Mouse (Mus musculus): ENCODE data around the gene Lpo. TPM values are rescaled to one million over a fixed set of nuclear protein-coding genes. Genes with fewer than 3 reads are reported as not detected.

Lpo gene
- polyA plus RNA-seq, 1 experiment from 2014 or later: 0.04 TPM

DNA sequence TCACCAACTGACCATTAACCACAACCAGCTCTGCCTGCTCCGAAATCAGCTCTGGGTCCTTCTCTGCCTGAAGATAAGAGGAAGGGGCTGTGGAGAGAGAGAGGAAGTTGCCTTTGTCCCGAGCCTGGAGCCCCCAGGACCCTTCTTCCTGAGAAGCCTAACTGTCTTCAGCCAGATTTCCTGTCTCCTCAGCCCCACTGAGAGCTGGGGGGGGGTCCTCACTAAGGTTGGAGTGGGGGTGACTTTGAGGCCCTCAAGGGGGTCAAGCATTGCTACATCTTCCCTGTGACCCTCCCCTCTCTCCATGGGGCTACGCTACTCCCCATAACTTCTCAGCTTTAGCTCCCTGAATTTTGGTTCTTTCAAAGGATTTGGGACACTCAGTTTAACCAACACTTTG, 34.6 kb downstream of the Lpo start, which contains the start of gene Mpo:
Gene Mpo, plus strand, starts transcription at position 122 of the 400 bp plus-strand sequence.
- peaks cover 11% of the 10 kb centered on the region; the same call in 1 of the 2 replicates for H3K27me3 ChIP-seq (ENCODE audit: insufficient read depth, poor library complexity, severe bottlenecking)
- no peak for DNase-seq (ENCODE audit: low spot score)

DNA sequence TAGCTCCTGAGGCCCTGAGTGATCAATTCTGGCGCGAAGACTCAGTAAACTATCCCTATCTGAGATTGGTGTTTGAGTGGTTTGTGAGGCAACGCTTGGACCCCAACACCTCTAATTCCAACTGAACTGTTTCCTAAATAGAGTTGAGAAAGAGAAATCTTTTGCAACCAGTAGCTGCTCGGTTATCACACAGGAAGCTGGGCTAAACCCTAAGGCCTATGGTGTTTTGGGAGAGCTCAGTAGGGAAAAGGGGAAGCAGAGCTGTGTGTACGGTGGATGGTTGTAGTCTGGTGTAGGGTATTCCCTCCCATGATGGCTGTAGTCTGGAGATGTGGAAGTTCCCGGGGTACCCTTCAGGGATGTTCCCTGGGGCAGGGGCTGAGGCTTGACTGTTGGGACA, 38.0 kb downstream of the Lpo start:
- no peak overlapping the region for H3K27ac ChIP-seq
- WGBS: 82% methylated on average over 6 of the region's 6 CpGs

More for the DNA sequence above, 34.6 kb downstream of the Lpo start, which contains the start of gene Mpo:
- no peaks in the 10 kb centered on the region for H3K9me3 ChIP-seq
- 33% methylated on average over 3 of the region's 3 CpGs for WGBS
- H3K36me3 ChIP-seq: no peaks in the 10 kb centered on the region
- H3K4me1 ChIP-seq: peaks cover 17% of the 10 kb centered on the region
- no peak within 1 kb of the TSS for H3K27ac ChIP-seq
- no peak within 1 kb of the TSS for H3K4me3 ChIP-seq

DNA sequence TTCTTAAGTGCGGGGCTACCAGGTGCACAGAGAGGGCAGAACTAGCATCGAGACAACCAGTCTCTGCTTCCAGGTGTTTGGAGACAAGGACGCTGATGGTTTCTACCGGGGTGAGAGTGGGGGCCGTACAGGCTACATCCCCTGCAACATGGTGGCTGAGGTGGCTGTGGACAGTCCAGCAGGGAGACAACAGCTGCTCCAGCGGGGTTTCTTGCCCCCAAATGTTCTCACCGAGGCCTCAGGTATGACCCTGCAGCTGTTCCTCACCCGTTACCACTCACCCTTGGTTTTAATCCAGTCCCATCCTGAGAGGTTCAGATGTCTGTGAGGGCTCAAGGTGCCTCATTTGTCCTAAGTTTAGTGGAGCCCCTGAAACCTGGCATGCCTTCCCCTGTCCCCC, 48.0 kb downstream of the Lpo start:
- Histone ChIP-seq H3K27ac (no peak overlapping the region), H3K4me3 (no peak overlapping the region), H3K9me3 (no peaks in the 10 kb centered on the region), H3K36me3 (no peaks in the 10 kb centered on the region), H3K27me3 (ENCODE audit: insufficient read depth, poor library complexity, severe bottlenecking) (peaks cover 88% of the 10 kb centered on the region), H3K4me1 (peaks cover 22% of the 10 kb centered on the region)
- no peak for DNase-seq (ENCODE audit: low spot score)
- WGBS: 81% methylated on average over 8 of the region's 8 CpGs

More for the DNA sequence above, 38.0 kb downstream of the Lpo start:
- Histone ChIP-seq H3K9me3 (no peaks in the 10 kb centered on the region), H3K36me3 (no peaks in the 10 kb centered on the region), H3K4me3 (no peak overlapping the region), H3K27me3 (ENCODE audit: insufficient read depth, poor library complexity, severe bottlenecking) (0 out of 2 replicates have a peak, but pooled peaks cover 7% of the 10 kb centered on the region), H3K4me1 (peaks cover 2% of the 10 kb centered on the region; the same call in 1 of the 2 replicates)
- DNase-seq (ENCODE audit: low spot score): no peak

DNA sequence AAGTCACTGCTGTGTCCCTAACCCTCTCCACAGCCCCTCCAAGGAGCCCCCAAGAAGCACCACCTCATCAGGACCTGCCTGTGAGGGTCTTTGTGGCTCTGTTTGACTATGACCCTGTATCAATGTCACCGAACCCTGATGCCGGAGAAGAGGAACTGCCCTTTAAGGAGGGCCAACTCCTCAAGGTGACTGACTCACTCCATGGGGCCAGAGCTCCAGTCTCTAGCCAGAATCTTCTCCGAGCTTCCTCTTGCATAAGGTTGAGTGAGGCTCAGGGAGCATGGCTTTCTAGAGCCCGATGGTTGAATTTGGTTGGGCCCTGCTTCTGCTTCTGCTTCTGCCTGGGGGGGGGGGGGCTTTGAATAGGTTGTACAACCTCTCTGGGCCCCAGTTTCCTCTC, 48.7 kb downstream of the Lpo start:
- Histone ChIP-seq H3K27ac (0 out of 2 replicates have a peak overlapping the region, but pooled peaks have one; percentile 1), H3K4me1 (peaks cover 22% of the 10 kb centered on the region), H3K36me3 (no peaks in the 10 kb centered on the region), H3K27me3 (ENCODE audit: insufficient read depth, poor library complexity, severe bottlenecking) (peaks cover 93% of the 10 kb centered on the region), H3K9me3 (no peaks in the 10 kb centered on the region), H3K4me3 (no peak overlapping the region)
- 78% methylated on average over 4 of the region's 4 CpGs for WGBS
- DNase-seq (ENCODE audit: low spot score): no peak

DNA sequence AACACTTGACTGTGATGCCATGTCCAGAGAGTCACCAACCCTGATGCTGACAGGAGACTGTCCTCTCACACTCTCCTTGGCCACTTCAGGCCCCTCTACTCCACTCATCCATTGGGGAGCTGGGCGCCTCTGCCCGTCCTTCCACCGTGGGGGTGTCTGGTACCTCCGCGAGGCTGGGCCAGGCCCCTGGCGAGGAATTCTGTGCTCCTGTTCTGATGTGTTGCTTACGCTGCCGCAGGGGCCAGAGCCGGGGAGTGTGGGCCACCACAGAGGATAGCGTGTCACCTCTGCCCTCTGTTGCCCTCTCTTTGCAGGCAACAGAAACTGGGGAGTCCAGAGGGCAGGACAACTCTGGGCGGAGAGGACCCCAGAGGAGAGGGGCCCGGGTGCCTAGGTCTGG, 49.2 kb downstream of the Lpo start:
- no peaks in the 10 kb centered on the region for H3K36me3 ChIP-seq
- H3K27ac ChIP-seq: peak overlapping the region; percentile 56; the same call in 1 of the 2 replicates
- no peaks in the 10 kb centered on the region for H3K9me3 ChIP-seq
- peaks cover 22% of the 10 kb centered on the region for H3K4me1 ChIP-seq
- peaks cover 93% of the 10 kb centered on the region for H3K27me3 ChIP-seq (ENCODE audit: insufficient read depth, poor library complexity, severe bottlenecking)
- 30% methylated on average over 12 of the region's 12 CpGs for WGBS
- H3K4me3 ChIP-seq: peak overlapping the region; percentile 56
- DNase-seq (ENCODE audit: low spot score): no peak

DNA sequence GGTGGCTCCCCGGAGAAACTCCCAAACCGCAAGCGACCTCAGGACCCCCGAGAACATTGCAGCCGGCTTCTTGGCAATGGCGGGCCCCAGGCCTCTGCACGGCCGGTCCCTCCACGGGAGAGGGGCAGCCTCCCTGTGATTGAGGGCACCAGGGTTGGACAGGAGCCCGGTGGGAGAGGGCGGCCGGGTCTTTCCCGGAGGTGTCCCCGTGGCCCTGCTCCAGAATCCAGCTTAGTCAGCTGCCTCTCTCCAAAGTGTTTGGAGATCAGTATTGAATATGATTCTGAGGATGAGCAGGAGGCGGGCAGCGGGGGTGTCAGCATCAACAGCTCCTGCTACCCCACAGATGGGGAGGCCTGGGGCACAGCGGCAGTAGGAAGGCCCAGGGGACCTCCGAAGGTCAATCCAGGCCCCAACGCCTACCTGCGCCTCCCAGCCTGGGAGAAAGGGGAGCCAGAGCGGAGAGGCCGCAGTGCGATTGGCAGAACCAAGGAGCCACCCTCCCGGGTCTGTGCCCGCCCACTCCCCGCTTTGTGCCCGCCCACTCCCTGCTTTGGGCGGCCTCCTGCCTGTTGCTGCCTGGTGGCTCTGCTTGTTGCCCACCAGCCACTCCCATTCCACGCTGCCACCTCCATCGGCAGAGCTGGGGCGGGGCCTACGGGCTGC, 49.9 kb downstream of the Lpo start:
- Histone ChIP-seq H3K27ac (peak overlapping the region; percentile 56), H3K4me1 (peaks cover 22% of the 10 kb centered on the region), H3K4me3 (peak overlapping the region; percentile 56), H3K36me3 (no peaks in the 10 kb centered on the region), H3K9me3 (no peaks in the 10 kb centered on the region), H3K27me3 (ENCODE audit: insufficient read depth, poor library complexity, severe bottlenecking) (peaks cover 88% of the 10 kb centered on the region)
- peak; percentile 90 for DNase-seq (ENCODE audit: low spot score)
- WGBS: 7% methylated on average over 31 of the region's 32 CpGs

DNA sequence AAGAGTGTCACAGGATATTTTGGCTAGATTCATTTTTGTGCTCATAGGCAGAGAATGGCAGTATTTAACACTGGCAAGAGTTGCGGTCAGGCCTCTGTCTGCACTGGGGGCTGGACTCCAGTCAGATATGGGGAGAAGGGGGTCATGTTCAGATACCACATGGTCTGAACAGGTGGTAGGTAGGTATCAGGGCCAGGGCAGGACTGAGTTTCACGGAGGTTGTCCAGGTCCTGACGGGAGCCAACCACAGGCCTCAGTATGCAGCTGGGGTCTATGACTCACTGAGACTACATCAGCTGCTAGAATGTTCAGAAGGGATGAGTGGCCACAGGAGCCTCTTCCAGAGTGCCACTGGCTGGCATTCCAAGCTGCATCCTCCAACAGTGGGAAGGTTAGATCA, 55.7 kb downstream of the Lpo start:
- WGBS: 82% methylated on average over 3 of the region's 3 CpGs
- H3K4me3 ChIP-seq: no peak overlapping the region
- DNase-seq (ENCODE audit: low spot score): no peak
- peaks cover 59% of the 10 kb centered on the region for H3K27me3 ChIP-seq (ENCODE audit: insufficient read depth, poor library complexity, severe bottlenecking)
- no peaks in the 10 kb centered on the region for H3K36me3 ChIP-seq
- H3K4me1 ChIP-seq: peaks cover 1% of the 10 kb centered on the region
- H3K9me3 ChIP-seq: no peaks in the 10 kb centered on the region
- H3K27ac ChIP-seq: no peak overlapping the region

DNA sequence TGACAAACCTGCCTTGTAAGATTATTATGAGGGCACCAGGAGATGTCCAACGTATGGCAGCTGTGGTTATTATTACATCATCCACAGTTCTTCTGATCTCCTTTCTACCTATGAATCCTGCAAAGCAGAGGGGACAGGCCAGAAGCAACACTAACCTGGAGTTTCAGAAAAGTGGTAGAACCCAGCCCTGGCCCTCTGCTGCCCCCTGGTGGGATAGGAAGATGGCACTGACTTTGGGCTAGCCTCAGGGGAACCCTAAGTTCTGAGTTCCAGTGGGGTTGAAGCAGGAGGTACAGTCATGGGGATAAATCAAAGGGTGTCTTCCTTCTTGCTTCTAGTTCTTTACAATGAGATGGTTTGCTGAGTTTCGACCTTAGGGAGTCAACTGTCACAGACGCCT, 57.1 kb downstream of the Lpo start:
- Histone ChIP-seq H3K9me3 (no peaks in the 10 kb centered on the region), H3K4me1 (no peaks in the 10 kb centered on the region), H3K27me3 (ENCODE audit: insufficient read depth, poor library complexity, severe bottlenecking) (peaks cover 59% of the 10 kb centered on the region), H3K4me3 (no peak overlapping the region), H3K27ac (no peak overlapping the region), H3K36me3 (no peaks in the 10 kb centered on the region)
- whole genome bisulfite sequencing: 51% methylated on average over 3 of the region's 3 CpGs
- no peak for DNase-seq (ENCODE audit: low spot score)

DNA sequence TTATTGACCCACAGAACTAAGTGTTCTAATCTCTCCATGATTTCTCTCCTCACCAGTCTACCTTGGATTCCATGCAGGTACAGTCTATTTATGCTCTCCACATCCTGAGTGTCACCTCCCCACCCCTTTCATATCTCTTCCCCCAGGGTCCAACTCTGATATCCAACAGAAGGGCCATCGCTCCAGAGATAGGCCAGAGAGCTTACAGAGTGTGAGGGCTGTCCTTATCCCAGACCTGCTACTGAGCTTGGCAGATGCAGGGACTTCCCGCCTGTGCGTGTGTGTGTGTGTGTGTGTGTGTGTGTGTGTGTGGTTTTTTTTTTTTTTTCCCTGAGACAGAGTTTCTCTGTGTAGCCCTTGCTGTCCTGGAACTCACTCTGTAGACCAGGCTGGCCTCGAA, 59.3 kb downstream of the Lpo start:
- DNase-seq (ENCODE audit: low spot score): no peak

DNA sequence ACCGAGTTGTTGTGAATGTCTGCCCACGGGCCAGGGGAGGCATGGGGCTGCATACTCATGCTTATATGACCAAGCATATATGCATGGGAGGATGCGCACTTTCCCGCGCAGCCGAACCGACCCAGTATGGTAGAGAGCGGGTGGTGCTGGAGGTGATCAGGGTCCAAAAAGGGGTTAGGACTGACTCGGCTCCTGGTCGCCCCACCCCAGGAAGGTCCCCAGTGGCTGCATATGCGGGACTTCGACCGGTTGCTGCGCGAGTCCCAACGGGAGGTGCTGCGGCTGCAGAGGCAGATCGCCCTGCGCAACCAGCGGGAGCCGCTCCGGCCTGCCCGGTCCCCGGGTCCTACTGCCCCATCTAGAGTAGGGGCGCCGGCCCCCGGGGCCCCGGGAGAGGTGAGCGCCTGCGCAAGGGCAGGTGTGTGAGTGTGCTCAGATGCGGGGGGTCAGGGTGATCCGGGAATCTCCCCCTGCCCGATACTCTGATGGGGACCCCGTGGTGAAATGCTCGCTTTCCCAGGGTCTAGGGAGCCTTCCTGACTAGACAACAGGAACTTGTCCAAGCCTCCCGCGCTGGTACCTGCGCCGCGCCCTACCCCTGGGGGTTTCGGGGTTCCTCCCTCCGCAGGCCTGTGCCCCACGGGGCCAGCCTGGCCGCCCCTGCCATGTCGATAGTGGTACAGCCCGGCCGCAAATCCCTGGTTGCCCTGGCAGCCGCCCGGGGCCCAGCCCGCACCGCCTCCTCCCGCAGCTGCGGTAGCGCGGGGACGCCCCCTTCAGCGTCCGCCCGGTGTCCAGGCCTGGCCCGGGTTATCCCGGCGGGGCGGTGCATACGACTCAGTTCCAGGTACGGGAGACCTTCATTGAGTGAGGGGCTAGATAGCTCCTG, 63.9 kb downstream of the Lpo start:
- Histone ChIP-seq H3K4me1 (peaks cover 25% of the 10 kb centered on the region), H3K9me3 (no peaks in the 10 kb centered on the region), H3K27me3 (ENCODE audit: insufficient read depth, poor library complexity, severe bottlenecking) (peaks cover 95% of the 10 kb centered on the region), H3K4me3 (peak overlapping the region; percentile 62), H3K36me3 (no peaks in the 10 kb centered on the region), H3K27ac (peak overlapping the region; percentile 59)
- WGBS: 1% methylated on average over 65 of the region's 65 CpGs
- peak; percentile 75 for DNase-seq (ENCODE audit: low spot score)

More for the DNA sequence above, 59.3 kb downstream of the Lpo start:
- WGBS: 71% methylated on average over 4 of the region's 4 CpGs
- H3K27me3 ChIP-seq (ENCODE audit: insufficient read depth, poor library complexity, severe bottlenecking): peaks cover 66% of the 10 kb centered on the region
- no peak overlapping the region for H3K4me3 ChIP-seq
- no peaks in the 10 kb centered on the region for H3K36me3 ChIP-seq
- no peaks in the 10 kb centered on the region for H3K9me3 ChIP-seq
- H3K4me1 ChIP-seq: peaks cover 12% of the 10 kb centered on the region
- no peak overlapping the region for H3K27ac ChIP-seq

DNA sequence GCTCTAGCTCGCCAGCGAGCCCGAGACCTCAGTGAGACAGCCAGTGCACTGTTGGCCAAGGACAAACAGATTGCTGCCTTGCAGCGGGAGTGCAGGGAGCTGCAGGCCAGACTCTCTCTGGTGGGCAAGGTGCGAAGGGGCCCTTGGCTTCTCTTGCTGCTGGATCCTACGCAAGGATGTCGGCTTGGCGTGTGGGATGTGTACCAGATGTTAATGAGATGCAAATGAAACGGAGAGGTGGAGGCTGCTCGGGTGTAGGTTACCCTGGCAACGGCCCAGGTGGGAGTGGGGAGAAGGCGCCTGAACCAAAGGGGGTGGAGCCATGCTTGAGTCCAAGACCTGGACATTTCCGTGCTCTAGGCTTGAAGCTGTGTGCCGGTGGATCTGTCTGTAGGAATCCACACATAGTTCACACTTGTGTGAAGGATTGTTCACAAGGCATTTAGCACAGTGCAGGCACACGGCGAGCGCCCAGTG, 64.5 kb downstream of the Lpo start:
- H3K9me3 ChIP-seq: no peaks in the 10 kb centered on the region
- H3K27ac ChIP-seq: peak overlapping the region; percentile 59; the same call in 1 of the 2 replicates
- no peaks in the 10 kb centered on the region for H3K36me3 ChIP-seq
- WGBS: 1% methylated on average over 17 of the region's 17 CpGs
- peaks cover 25% of the 10 kb centered on the region for H3K4me1 ChIP-seq
- peak overlapping the region; percentile 62 for H3K4me3 ChIP-seq
- DNase-seq (ENCODE audit: low spot score): no peak
- peaks cover 93% of the 10 kb centered on the region for H3K27me3 ChIP-seq (ENCODE audit: insufficient read depth, poor library complexity, severe bottlenecking)

DNA sequence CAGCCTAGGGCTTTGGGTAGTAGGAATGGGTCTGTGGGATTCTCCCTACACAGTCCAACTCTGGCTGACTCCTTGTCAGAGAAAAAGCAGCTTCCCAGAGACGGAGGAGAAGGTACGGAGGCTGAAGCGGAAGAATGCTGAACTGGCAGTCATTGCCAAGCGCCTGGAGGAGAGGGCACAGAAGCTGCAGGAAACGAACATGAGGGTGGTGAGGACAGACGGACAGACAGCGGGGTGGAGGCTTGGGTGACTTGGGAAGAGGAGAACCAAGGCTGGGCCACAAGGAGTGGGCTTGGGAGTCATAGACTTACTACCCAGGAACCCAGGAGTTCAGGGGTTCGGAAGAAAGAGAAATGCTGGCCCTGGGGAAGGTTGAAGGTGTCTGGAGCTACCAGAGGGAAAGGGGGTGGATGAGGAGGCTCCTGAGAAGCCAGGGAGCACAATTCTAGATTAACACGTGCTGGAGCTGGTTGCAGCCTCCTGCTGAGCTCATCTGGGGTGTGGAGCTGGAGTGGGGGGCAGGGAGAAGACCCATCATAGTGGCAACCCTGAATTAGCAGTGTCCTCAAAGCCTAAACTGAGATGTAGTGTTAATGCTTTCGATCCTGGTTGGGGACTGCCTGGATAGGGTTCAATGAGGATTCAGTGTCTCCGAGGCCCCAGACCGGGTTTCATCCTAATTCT, 65.2 kb downstream of the Lpo start:
- no peak overlapping the region for H3K27ac ChIP-seq
- DNase-seq (ENCODE audit: low spot score): no peak
- H3K36me3 ChIP-seq: no peaks in the 10 kb centered on the region
- H3K4me1 ChIP-seq: peaks cover 25% of the 10 kb centered on the region
- peaks cover 86% of the 10 kb centered on the region for H3K27me3 ChIP-seq (ENCODE audit: insufficient read depth, poor library complexity, severe bottlenecking)
- 36% methylated on average over 12 of the region's 12 CpGs for WGBS
- H3K9me3 ChIP-seq: no peaks in the 10 kb centered on the region
- no peak overlapping the region for H3K4me3 ChIP-seq
